Mouse (Mus musculus): ENCODE data around the gene A730071L15Rik. TPM values are rescaled to one million over a fixed set of nuclear protein-coding genes. Genes with fewer than 3 reads are reported as not detected.

A730071L15Rik gene
- total RNA-seq, 2 experiments from 2014 or later: 0.31 TPM; not detected in 1

Other genes starting within 250 kb of the A730071L15Rik start
- 1 to 10 TPM; 5.1 to 6.3 TPM for gene Gck, start 249.9 kb upstream of the A730071L15Rik start, total RNA-seq (2021)
- 10 to 100 TPM; 97.9 to 98.2 TPM for gene Ykt6, start 244.3 kb upstream of the A730071L15Rik start, total RNA-seq (2021)
- 10 to 100 TPM; 24.7 to 28.2 TPM for gene Camk2b, start 133.7 kb upstream of the A730071L15Rik start, total RNA-seq (2021)
- 10 to 100 TPM; 57.8 to 59.0 TPM for gene Nudcd3, start 386 bp downstream of the A730071L15Rik start, total RNA-seq (2021)
- under 1 TPM in 1 of 2 experiments, not detected in 1; 0.06 TPM for gene Npc1l1, start 30.1 kb downstream of the A730071L15Rik start, total RNA-seq (2021)
- 10 to 100 TPM; 69.1 to 70.1 TPM for gene Ddx56, start 67.7 kb downstream of the A730071L15Rik start, total RNA-seq (2021)
- gene Tmed4, start 74.8 kb downstream of the A730071L15Rik start, total RNA-seq (2021): 100 to 1,000 TPM; 105 to 112 TPM
- gene Ogdh, start 91.6 kb downstream of the A730071L15Rik start, total RNA-seq (2021): 100 to 1,000 TPM; 315 to 321 TPM
- 10 to 100 TPM; 62.4 to 67.1 TPM for gene Zmiz2, start 189.0 kb downstream of the A730071L15Rik start, total RNA-seq (2021)
- gene Ppia, start 215.4 kb downstream of the A730071L15Rik start, total RNA-seq (2021): 1,000 to 10,000 TPM; 1,693 to 1,728 TPM
- 100 to 1,000 TPM; 105 to 130 TPM for gene H2afv, start 244.4 kb downstream of the A730071L15Rik start, total RNA-seq (2021)